Mouse (Mus musculus) kidney, adult 18-20 months (tissue): ENCODE measurements at regions not wholly inside any gene's neighbourhood (a gene's known extent, or its start where the extent isn't known, plus 50 kb on each side); places are given as distances from the start of the nearest gene placed in this dataset.

Experiments used
- DNase-seq: peaks from one replicate; pipeline ENCODE4 v3.0.0; 2021

GRCm38 (mm10) chr6:147833501-147833900, 213.6 kb upstream of the Far2 start:
- DNase-seq = no peak

- DNase-seq = no peak
These were observed 208.2 kb upstream of the Far2 start for GRCm38 (mm10) chr6:147838846-147839245.

GRCm38 (mm10) chr6:147849988-147850387, 197.1 kb upstream of the Far2 start:
- no peak for DNase-seq

DNA sequence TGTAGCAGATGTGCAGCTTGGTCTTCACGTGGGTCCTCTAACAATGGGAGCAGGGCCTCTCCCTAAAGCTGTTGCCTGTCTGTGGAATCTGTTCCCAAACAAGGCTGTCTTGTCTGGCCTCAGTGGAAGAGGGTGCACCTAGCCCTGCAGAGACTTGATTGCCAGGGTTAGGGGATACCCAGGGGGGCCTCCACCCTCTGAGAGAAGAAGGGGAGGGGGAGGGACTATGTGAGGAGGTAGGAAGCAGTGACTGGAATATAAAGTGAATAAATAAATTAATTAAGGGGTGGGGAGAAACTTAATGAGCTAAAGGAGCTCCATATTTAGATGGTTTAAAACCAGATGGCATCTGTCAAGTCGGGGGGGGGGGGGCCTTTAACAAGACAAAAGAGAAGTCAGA, 185.9 kb upstream of the Far2 start:
- no peak for DNase-seq

- no peak for DNase-seq
These were observed 176.0 kb upstream of the Far2 start for GRCm38 (mm10) chr6:147871033-147871432.

DNA sequence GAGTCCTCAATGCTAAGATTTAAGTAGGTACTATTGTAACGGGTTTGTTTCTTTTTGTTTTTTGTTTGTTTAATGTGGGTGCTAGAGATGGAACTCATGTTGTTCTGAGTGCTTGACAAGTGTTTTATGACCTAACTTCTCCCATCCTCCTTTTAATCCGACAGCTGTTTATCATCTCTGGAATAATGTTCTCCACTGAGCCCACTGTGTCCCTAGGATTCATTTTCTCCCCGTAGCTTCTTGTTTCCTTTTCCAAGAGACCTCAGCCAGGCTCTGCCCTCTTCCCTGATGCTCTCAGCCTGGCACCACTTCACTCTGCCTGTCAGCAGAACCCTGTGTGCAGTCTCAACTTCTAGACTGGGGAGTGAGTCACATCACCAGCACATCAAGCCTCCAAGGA, 173.9 kb upstream of the Far2 start:
- no peak for DNase-seq

DNA sequence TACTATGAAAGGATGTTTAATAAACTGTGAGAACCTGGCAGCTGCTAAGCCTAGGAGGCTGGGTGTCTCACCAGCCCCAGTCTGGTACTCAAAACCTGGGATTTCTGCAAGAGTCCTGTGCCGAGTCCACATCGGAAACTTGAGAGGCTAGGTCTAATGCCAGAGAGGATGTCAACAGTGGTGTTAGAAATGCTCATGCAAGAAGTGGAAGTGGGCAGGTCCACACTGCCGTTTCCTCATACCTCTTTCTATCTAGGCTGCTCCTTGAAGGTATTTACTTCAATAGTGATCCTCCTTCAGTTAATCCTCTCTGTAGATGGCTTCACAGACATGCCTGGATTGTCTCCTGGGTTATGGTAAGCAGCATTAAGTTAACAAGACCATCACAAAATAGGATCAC, 168.6 kb upstream of the Far2 start:
- DNase-seq = no peak

DNA sequence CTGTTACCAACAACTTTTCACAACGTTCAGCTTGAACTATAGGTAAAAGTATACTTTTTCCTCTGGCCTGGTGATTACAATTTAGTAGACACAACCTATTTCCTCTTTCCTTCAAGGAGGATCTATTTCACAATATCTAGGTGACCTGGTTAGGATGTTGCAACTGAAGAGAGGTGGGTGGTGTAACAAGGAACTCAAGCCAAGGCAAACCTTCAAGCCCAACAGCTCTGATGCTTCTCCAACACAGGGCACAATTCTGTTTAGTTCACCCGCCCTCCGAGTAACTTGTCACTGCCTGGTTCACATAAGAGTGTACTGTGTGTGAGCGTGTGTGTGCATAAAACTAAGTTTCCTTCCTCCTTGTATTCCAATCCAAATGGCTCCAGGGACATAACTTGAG, 161.2 kb upstream of the Far2 start:
- no peak for DNase-seq

DNA sequence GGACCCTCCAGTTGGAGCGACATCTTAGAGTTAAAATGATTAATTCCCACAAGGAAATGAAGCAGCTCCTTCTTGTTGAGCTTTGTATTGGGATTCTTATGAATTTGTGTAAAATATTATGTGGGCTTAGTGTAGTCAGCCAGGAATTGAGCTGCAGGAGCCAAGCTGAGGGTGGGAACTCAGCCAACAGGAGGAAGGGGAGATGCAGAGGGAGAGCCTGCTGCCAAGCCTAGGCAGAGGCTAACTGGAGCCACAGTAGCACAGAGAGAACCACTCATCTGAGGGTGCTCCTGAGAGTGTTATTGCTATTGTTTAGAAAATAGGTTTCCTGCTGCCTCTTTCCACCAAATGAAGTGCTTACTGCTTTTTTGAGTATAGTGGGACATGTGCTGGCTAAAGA, 127.4 kb upstream of the Far2 start:
- DNase-seq = no peak

- no peak for DNase-seq
These were observed 126.0 kb upstream of the Far2 start for GRCm38 (mm10) chr6:147921091-147921490.

DNA sequence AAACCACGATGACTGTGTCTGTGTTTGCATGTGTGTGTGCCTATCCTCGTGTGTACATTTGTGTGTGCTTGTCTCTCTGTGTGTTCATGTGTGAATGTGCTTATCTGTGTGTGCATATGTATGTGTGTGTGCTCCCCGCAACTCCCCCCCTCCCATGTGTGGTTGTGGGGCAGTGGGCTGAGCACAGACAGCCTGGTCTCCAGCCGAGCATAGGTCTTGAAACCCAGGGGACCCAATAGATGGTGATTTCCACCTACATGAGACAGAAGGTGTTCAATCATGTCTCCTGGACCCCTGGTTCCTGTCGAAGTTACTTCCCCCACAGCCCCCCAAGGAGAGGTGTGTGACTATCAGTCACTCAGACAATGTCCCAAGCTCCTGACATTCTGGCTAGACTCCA, 124.6 kb upstream of the Far2 start:
- DNase-seq = no peak

GRCm38 (mm10) chr6:147923246-147923645, 123.8 kb upstream of the Far2 start:
- DNase-seq = no peak

DNA sequence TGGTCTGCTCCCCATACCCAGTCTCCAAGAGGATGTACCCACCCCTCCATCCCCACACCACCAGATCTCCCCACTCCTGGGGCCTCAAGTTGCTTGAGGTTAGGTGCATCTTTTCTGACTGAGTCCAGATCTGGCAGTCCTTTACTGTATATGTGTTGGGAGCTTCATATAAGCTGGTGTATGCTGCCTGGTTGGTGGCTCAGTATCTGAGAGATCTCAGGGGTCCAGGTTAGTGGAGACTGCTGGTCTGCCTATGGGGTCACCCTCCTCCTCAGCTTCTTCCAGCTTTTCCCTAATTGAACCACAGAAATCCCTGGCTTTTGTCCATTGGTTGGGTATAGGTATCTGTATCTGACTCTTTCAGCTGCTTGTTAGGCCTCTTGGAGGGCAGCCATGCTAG, 118.1 kb upstream of the Far2 start:
- DNase-seq = no peak

- no peak for DNase-seq
These were observed 103.0 kb upstream of the Far2 start for GRCm38 (mm10) chr6:147944020-147944419.

GRCm38 (mm10) chr6:147944940-147945676, 102.0 kb upstream of the Far2 start:
- no peak for DNase-seq

- no peak for DNase-seq
These were observed 99.1 kb upstream of the Far2 start for GRCm38 (mm10) chr6:147947997-147948396.

GRCm38 (mm10) chr6:147951642-147952041, 95.4 kb upstream of the Far2 start:
- DNase-seq = no peak

DNA sequence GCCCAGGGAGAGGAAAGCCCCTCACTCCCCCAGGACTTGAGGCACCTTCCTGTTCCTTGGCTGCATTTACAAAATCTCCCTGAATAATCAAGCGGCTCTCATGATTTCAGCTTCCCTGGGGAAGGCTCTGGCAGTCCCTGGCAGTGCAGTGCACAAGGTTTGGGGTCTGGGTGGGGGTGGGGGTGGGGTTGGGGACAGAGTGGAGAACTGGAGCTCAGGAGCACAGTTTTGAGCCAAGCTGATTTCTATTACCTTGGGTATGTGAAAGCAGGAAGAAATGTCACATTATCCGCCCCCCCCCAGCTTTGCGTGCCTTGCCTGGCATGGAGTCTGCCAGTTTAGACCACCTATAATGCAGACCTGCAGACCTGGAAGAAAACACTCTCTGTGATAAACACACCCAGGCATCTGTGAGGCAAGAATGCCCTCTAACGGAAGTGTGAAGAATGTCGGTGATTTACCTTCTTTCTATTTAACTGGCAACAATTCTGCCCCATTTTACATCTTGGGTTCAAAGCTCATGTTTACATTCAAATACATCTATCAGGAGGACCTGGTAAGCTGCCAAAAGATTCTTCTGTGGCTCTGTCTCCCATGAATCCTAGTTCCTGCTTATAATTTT, 93.9 kb upstream of the Far2 start:
- no peak for DNase-seq

- peak; percentile 49 for DNase-seq
These were observed 93.3 kb upstream of the Far2 start for GRCm38 (mm10) chr6:147953753-147954152.

DNA sequence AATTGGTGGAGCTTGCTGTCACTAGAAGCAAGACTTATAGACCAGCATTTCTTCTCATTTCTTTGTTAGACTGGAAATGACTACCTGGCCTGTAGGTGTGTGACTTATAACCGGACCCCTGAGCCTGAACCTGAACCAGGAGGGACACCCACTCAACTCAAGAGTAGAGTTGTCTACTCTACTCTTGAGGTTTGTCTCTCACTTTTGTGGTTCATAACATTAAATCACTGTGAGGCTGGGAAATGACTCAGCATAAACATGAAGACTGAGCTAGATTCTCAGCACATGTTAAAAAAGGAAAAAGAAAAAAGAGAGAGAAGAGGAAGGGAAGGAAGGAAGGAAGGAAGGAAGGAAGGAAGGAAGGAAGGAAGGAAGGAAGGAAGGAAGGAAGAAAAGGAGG, 92.8 kb upstream of the Far2 start:
- DNase-seq = no peak

- DNase-seq = peak; percentile 33
These were observed 91.9 kb upstream of the Far2 start for GRCm38 (mm10) chr6:147954967-147955830.

DNA sequence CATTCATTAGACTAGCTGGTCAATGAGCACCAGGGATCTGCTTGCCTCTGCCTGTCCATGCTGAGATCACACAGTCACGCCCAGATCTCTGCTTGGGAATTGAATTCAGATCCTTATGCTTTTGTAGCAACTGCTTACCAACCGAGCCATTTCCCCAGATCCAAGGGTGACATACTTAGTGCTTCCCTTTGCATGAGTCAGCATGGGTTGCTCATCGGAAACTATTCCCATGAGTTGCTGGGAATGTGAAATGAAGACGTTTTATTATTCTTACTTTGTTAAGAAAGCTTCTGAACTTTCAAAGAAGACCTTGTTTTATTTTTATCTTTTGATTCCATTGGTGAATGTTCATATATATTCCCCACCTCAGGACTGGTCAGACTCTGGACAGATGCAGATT, 82.3 kb upstream of the Far2 start:
- no peak for DNase-seq

- DNase-seq = no peak
These were observed 76.9 kb upstream of the Far2 start for GRCm38 (mm10) chr6:147970162-147970608.

- no peak for DNase-seq
These were observed 74.5 kb upstream of the Far2 start for GRCm38 (mm10) chr6:147972552-147972951.
